Mouse (Mus musculus): ENCODE measurements around the gene Klra17. TPM values are rescaled to one million over a fixed set of nuclear protein-coding genes. Genes with fewer than 3 reads are reported as not detected.
"Not testable (repeated sequence)": the region's sequence is repeated elsewhere in the genome, so short reads cannot be mapped to it uniquely, and the experiment has no call there.

The Klra17 gene
- polyA plus RNA-seq (2015; fragmentation: Nextera tagmentation; extraction: Ambion mirVana): 0.10 TPM in 1 of 2 replicates, not detected in the other

- WGBS: 33% methylated on average over 1 of the region's 1 CpGs
Observed at GRCm38 (mm10) chr6:129876549-129876948, at the start of gene Klra17. Gene Klra17 (minus strand): TSS chr6:129876672.

DNA sequence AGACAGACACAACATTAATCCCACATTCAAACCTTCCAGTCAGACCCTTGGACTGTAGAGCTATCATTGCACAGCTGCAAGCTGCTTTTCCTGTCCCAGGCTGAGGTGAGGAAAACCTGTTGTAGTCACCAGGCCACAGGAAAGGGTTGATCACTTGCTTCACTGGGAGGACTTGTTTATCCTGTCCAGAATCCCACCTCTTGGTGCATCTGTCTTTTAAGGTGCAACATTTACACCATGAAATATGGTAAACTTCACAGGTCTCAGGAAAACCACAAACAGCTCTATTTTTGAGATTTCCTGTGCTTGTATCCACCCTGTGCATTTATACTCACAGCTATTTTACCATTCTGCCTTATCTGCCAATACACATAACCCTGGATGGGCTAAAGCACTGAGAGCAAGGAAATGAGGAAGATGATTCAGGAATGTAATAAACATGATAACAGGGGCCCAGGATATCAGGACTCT lies 41.0 kb upstream of the Klra17 start, which contains the start of gene Klra5:
Gene Klra5, minus strand, starts transcription at position 175 of the 471 bp plus-strand sequence.
- H3K4me1 ChIP-seq (ENCODE audit: insufficient read depth, low read depth, low read length); H3K9me3 ChIP-seq (ENCODE audit: low read length); H3K27me3 ChIP-seq (replicated peaks; ENCODE audit: insufficient read depth, low read length); DNase-seq (ENCODE audit: low spot score); H3K36me3 ChIP-seq (ENCODE audit: insufficient read depth, low read length); H3K27ac ChIP-seq (ENCODE audit: low read length); ATAC-seq; H3K4me2 ChIP-seq (replicated peaks; ENCODE audit: low read depth, low read length); H3K9ac ChIP-seq (replicated peaks; ENCODE audit: low read depth); H3K4me3 ChIP-seq (ENCODE audit: low read depth, low read length): not testable (repeated sequence)

More at GRCm38 (mm10) chr6:129876549-129876948, at the start of gene Klra17:
- no peaks in the 10 kb centered on the region for H3K36me3 ChIP-seq (ENCODE audit: insufficient read depth, low read length)
- no peak within 1 kb of the TSS for H3K4me3 ChIP-seq (ENCODE audit: low read depth, low read length)
- no peak within 1 kb of the TSS for H3K4me2 ChIP-seq (replicated peaks; ENCODE audit: low read depth, low read length)
- H3K27me3 ChIP-seq (replicated peaks; ENCODE audit: insufficient read depth, low read length): no peaks in the 10 kb centered on the region
- TF ChIP-seq CTCF (IDR thresholded peaks at IDR 0.05) (no peak), EP300 (IDR thresholded peaks at IDR 0.05) (no peak)
- no peak within 1 kb of the TSS for H3K27ac ChIP-seq (ENCODE audit: low read length)
- no peaks in the 10 kb centered on the region for H3K4me1 ChIP-seq (ENCODE audit: insufficient read depth, low read depth, low read length)
- H3K9me3 ChIP-seq (ENCODE audit: low read length): no peaks in the 10 kb centered on the region
- DNase-seq (ENCODE audit: low spot score): no peak
- H3K9ac ChIP-seq (replicated peaks; ENCODE audit: low read depth): no peak within 1 kb of the TSS
- no peak for ATAC-seq

DNA sequence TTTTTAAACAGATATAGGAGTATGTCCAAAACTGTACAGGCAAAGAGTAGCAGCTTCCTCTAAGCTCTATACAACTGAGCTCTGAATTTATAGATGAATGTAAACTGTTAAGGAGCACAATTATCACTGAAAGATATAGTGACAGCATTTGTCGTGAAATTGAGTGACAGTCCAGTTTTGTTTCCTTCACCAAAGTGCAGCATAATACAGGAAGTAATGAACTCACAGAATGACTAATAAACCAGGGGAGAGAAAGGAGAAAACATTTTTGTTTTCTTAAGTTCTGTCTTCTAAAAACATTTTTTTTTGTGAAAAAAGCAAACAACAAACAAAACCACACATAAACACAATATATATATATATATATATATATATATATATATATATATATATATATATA lies 40.5 kb upstream of the Klra17 start:
- H3K4me3 ChIP-seq (ENCODE audit: low read depth, low read length): no peak overlapping the region
- no peak overlapping the region for H3K4me2 ChIP-seq (replicated peaks; ENCODE audit: low read depth, low read length)
- no peaks in the 10 kb centered on the region for H3K4me1 ChIP-seq (ENCODE audit: insufficient read depth, low read depth, low read length)
- no peaks in the 10 kb centered on the region for H3K27me3 ChIP-seq (replicated peaks; ENCODE audit: insufficient read depth, low read length)
- H3K9me3 ChIP-seq (ENCODE audit: low read length): no peaks in the 10 kb centered on the region
- no peak overlapping the region for H3K27ac ChIP-seq (ENCODE audit: low read length)
- no peaks in the 10 kb centered on the region for H3K36me3 ChIP-seq (ENCODE audit: insufficient read depth, low read length)
- H3K9ac ChIP-seq (replicated peaks; ENCODE audit: low read depth): no peak overlapping the region
- ATAC-seq (no peak), DNase-seq (ENCODE audit: low spot score) (no peak)
- 64% methylated on average over 1 of the region's 1 CpGs for WGBS
- TF ChIP-seq EP300 (IDR thresholded peaks at IDR 0.05) (no peak), CTCF (IDR thresholded peaks at IDR 0.05) (no peak)

DNA sequence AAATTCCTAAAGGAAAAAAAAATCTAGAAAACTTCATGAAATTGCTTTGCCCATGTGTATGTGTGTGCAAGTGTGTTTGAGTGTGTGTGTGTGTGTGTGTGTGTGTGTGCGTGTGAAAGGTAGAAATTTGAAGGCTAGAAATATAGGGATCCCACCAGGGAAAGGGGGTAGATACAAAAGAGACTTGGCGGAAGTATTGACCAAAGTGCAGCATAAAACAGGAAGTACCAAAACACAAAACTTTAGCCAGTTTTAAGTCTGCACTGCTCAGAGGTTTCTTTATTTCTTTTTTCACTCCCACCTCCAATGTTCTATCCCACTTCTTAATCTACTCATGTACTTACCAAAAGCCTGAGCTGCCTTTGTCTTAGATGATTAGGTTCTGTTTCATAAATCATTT lies 6.1 kb upstream of the Klra17 start:
- no peak overlapping the region for H3K9ac ChIP-seq (replicated peaks; ENCODE audit: low read depth)
- no peaks in the 10 kb centered on the region for H3K4me1 ChIP-seq (ENCODE audit: insufficient read depth, low read depth, low read length)
- H3K27ac ChIP-seq (ENCODE audit: low read length): no peak overlapping the region
- H3K36me3 ChIP-seq (ENCODE audit: insufficient read depth, low read length): no peaks in the 10 kb centered on the region
- no peaks in the 10 kb centered on the region for H3K27me3 ChIP-seq (replicated peaks; ENCODE audit: insufficient read depth, low read length)
- DNase-seq (ENCODE audit: low spot score): no peak
- no peak overlapping the region for H3K4me2 ChIP-seq (replicated peaks; ENCODE audit: low read depth, low read length)
- WGBS: 86% methylated on average over 2 of the region's 2 CpGs
- no peak overlapping the region for H3K4me3 ChIP-seq (ENCODE audit: low read depth, low read length)
- TF ChIP-seq CTCF (IDR thresholded peaks at IDR 0.05) (no peak), EP300 (IDR thresholded peaks at IDR 0.05) (no peak)
- ATAC-seq: no peak
- H3K9me3 ChIP-seq (ENCODE audit: low read length): no peaks in the 10 kb centered on the region

DNA sequence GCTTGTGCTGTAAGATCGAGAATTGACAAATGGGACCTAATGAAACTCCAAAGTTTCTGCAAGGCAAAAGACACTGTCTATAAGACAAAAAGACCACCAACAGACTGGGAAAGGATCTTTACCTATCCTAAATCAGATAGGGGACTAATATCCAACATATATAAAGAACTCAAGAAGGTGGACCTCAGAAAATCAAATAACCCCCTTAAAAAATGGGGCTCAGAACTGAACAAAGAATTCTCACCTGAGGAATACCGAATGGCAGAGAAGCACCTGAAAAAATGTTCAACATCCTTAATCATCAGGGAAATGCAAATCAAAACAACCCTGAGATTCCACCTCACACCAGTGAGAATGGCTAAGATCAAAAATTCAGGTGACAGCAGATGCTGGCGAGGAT lies 14.1 kb downstream of the Klra17 start, which contains the start of gene Gm17631:
Gene Gm17631, plus strand, starts transcription at position 301 of the 400 bp plus-strand sequence.
- WGBS: no CpG with 5 or more reads among the region's 3 CpGs
- not testable (repeated sequence) for H3K9me3 ChIP-seq (ENCODE audit: low read length); H3K9ac ChIP-seq (replicated peaks; ENCODE audit: low read depth)

DNA sequence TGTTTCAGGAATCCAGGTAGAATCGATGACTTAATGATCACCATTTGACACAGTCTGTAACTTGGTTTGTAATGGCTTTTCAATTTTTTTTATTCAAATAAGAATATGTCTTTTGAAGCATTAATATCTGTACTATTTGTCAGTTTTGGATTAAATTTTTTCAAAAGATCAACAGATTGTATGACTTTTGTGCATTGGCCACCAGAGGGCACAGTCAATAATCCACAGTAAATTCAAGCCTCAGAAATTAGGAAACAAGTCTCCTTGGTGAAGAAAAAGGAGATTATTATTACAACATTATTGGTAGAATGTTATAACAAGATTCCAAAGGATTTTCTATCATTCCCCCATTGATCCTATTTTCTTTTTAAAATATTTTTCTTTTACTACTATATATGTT lies 50.9 kb downstream of the Klra17 start:
- no peak overlapping the region for H3K4me2 ChIP-seq (replicated peaks; ENCODE audit: low read depth, low read length)
- no peak for DNase-seq (ENCODE audit: low spot score)
- H3K36me3 ChIP-seq (ENCODE audit: insufficient read depth, low read length): no peaks in the 10 kb centered on the region
- ATAC-seq: no peak
- H3K9me3 ChIP-seq (ENCODE audit: low read length): no peaks in the 10 kb centered on the region
- H3K27ac ChIP-seq (ENCODE audit: low read length): no peak overlapping the region
- H3K27me3 ChIP-seq (replicated peaks; ENCODE audit: insufficient read depth, low read length): no peaks in the 10 kb centered on the region
- H3K9ac ChIP-seq (replicated peaks; ENCODE audit: low read depth): no peak overlapping the region
- no peaks in the 10 kb centered on the region for H3K4me1 ChIP-seq (ENCODE audit: insufficient read depth, low read depth, low read length)
- WGBS: 61% methylated on average over 1 of the region's 1 CpGs
- TF ChIP-seq CTCF (IDR thresholded peaks at IDR 0.05) (no peak), EP300 (IDR thresholded peaks at IDR 0.05) (no peak)
- no peak overlapping the region for H3K4me3 ChIP-seq (ENCODE audit: low read depth, low read length)

More for the DNA sequence above, 14.1 kb downstream of the Klra17 start, which contains the start of gene Gm17631:
- not testable (repeated sequence) for H3K4me2 ChIP-seq (replicated peaks; ENCODE audit: low read depth, low read length); DNase-seq (ENCODE audit: low spot score); H3K4me3 ChIP-seq (ENCODE audit: low read depth, low read length); H3K27ac ChIP-seq (ENCODE audit: low read length); H3K36me3 ChIP-seq (ENCODE audit: insufficient read depth, low read length); H3K4me1 ChIP-seq (ENCODE audit: insufficient read depth, low read depth, low read length); H3K27me3 ChIP-seq (replicated peaks; ENCODE audit: insufficient read depth, low read length); ATAC-seq

- H3K27me3 ChIP-seq (replicated peaks; ENCODE audit: insufficient read depth, low read length): no peaks in the 10 kb centered on the region
- H3K4me1 ChIP-seq (ENCODE audit: insufficient read depth, low read depth, low read length): no peaks in the 10 kb centered on the region
- DNase-seq (ENCODE audit: low spot score) (no peak), ATAC-seq (no peak)
- TF ChIP-seq CTCF (IDR thresholded peaks at IDR 0.05) (no peak), EP300 (IDR thresholded peaks at IDR 0.05) (no peak)
- H3K27ac ChIP-seq (ENCODE audit: low read length): no peak overlapping the region
- H3K4me2 ChIP-seq (replicated peaks; ENCODE audit: low read depth, low read length): no peak overlapping the region
- H3K4me3 ChIP-seq (ENCODE audit: low read depth, low read length): no peak overlapping the region
- no peak overlapping the region for H3K9ac ChIP-seq (replicated peaks; ENCODE audit: low read depth)
- 86% methylated on average over 1 of the region's 1 CpGs for WGBS
- H3K9me3 ChIP-seq (ENCODE audit: low read length): no peaks in the 10 kb centered on the region
- H3K36me3 ChIP-seq (ENCODE audit: insufficient read depth, low read length): no peaks in the 10 kb centered on the region
Observed at GRCm38 (mm10) chr6:129824004-129824403, 52.5 kb downstream of the Klra17 start.

All from lung, postnatal 0 days (tissue).